Mouse (Mus musculus) liver (tissue): Measurements from ENCODE around the gene Dap.

Experiments used
- DNase-seq: peaks from one replicate; pipeline ENCODE4 v3.0.0-alpha.2; 2020; ENCODE audit warnings: mixed read lengths

Gene Dap

DNA sequence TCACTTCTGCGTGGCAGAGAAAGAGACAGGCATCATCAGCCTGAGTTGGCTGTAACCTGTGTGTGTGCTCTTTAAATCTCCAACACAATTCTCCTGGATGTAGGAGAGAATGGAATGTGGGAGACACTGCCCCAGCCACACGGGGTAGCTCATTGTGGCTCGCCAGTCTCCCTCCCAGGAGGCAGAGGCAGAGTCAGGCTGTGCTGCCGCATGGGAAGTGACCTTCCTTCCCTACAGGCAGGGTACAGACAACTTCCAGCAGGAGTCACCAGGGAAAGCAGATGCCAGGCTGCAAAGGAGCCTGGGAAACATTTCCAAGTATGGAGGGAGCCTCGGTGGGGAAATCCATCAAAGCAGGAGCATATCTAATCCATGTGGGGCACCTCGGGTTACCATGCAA lies 81.1 kb downstream of the Dap start:
- DNase-seq: no peak

DNA sequence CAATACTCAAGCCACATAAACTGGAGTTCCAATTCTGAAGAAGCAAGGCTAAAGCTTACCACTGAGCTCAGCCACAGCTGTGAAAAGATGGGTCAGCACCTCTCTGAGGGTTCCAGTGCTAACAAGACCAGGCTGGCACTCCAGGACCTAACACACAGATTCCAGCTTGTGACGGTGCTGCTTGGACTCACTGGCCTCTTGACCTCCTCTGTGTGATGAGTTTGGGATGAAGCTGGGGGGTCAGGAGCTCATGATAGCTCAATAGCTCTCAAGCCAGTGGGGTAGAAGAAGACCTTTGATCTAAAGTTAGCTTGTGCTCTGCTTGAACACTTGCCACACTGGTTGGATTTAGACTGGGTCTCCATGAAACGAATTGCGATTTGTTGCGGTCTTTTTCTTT lies 82.6 kb downstream of the Dap start:
- DNase-seq: no peak

DNA sequence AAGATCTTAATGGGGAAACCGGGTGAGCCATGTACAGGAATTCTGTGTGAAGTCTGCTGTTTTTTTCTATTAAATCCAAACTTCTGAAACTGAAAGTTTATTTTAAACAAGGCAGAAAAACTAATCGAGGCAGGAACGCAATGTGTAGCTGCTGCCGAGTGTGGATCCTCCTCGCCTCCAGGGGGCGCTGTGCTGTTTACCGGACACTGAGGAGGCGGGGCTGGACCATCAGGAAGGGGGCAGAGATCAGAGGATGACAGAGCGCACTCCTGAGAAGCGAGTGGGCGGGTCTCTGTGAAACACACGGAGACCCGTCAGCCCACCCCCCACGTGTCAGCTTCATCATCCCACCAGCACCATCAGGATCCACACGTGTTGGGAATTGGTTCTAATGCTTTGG lies 85.4 kb downstream of the Dap start:
- no peak for DNase-seq

DNA sequence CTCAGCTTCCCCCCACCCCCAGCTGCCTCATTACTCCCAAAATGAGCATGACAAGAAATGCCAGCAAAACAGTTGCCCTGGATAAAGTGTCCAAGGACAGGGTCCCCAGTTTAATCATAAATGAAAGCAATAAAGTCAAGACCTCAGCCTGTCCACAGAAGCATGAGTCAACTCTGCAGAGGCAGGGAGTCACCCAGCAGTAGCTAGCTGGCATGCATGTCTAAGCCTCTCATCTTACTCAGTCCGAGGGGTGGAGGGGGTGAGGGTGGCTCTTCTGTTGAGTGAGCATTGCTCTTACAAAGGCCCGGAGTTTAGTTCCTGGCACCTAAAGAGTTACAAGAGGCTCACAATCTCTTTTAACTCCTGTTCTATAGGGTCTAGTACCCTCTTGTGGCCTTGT lies 87.9 kb downstream of the Dap start:
- no peak for DNase-seq

DNA sequence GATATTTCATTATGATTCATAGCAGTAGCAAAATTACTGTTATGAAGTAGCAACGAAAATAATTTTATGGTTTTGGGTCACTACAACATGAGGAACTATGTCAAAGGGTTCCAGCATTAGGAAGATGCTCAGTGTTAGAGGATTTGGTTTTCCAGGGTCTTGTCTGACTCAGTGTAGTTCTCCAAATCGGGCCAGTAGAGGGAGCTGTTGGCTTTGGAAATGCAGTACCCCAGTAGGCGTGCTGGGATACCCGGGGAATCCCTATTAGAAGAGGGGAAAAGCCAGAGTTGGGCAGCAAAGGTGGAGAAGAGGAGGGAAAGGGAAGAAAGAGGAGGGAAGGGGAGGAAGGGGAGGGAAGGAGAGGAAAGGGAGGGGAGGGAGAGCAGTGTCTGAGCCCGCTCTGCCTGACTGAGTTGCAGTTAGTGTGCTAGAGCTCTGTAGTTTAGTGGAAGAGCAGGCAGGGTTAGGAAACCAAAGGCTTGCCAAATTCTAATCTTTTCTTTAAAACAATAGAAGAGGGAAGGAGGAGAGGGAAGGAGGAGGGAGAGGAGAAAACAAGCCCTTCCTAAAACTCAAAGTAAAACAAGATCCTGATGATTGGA lies 91.6 kb downstream of the Dap start:
- DNase-seq: peak; percentile 76

DNA sequence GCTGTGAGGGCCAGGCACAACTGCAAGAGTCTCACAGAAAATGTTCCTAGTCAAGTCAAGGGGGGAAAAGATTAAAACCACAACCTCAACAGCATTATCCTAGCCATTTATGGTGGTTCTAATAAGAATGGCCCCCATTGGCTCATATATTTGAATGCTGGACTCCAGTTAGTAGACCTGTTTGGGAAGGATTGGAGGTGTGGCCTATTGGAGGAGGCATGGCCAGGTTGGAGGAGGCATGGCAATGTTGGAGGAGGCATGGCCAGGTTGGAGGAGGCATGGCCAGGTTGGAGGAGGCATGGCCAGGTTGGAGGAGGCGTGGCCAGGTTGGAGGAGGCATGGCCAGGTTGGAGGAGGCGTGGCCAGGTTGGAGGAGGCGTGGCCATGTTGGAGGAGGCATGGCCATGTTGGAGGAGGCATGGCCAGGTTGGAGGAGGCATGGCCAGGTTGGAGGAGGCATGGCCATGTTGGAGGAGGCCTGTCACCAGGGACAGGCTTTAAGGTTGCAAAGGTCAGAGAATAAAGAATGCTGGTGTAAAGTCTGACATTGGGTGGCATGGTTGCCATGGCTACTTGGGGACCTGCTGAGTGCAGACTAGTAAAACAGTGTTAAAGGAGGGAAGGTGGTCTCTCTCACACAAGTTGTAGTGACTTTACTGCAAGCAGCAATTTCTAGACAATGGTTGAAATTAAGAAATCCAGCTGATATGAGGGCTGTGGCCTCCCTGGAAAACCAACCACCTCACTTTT lies 93.1 kb downstream of the Dap start:
- DNase-seq: no peak

DNA sequence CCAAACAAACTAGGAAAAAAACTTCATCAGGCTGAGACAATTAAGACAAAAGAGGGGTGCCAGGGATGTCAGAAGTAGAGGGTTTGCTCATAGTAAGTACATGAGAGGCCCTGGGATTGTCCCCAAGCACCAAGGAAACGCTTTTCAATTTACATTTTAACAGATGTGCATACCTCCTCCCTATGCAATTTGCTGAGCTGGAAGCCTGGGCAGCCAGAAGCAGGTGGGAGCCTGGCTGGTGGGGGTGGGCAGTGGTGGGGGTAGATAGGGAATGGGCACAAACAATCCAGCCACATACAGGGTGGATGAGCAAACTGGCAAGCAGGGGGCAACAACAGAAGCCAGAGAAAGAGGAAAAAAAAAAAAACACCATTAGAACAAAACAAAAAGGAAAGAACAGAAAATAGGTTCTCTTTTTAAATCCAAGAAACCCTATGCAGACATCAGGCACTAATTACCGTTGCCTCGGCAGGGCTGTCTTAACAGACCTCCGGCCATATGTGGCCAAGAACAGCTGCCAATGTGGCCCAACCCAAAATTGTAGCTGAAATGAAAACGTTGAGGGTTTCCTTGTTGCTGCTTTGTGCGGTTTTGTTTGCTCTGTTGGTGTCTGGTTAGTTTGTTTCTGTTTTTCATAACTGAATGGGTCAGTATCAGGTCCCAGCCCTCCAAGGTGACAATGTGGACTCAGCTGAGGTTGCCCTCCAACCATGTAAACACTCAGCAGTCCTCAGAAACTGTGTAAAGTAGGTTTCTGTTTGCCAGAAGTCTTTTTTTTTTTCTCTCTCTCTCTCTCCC lies 94.2 kb downstream of the Dap start:
- no peak for DNase-seq

DNA sequence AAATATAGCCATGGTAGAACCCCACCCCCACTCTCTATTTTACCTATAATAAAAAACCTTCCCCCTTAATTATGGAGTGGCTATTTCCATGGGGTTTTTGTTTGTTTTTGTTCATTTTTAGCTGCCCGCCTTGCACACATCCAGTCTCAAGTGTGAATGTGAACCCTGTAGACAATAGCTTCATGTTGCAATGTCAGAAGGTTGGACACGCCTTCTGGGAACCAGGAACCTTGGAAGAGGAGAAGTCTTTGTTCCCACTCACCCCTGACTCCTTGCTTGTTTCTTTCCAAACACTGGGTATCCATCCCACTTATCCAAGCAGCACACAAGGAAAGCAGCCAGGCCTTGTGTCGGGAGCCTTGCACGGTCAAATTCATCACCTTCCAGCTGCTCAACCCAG lies 94.9 kb downstream of the Dap start:
- no peak for DNase-seq

DNA sequence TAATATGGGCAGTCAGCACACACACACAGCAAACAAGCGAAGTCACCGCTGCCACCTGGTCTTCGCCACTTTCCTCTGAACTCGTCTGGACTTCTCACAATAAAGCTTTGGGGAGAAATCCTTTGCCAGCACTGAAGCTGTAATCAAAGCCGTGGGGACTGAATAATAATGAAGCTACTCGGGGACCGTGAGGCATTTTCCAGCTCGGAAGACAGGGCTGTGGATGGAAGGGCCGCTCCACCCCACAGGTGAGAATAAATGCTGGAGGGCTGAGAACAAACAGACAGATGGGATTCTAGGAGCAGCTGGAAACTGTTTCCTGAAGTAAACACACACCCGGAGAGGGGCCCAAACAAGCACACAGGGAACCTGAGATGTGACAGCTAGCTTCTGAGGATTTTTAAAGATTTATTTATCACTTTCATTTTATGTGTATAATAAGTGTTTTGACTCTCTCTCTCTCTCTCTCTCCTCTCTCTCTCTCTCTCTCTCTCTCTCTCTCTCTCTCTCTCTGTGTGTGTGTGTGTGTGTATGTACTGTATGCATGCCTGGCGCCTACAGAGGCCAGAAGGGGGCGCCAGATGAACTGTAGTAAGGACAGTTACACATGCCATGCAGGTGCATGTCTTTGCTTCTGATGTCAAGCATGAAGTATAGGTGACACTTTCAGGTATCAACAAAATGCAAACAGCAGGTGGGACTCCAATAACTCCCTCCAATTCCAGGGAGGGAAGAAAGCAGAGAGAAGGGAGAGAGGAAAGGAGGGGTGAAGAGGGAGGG lies 96.7 kb downstream of the Dap start:
- DNase-seq: no peak

DNA sequence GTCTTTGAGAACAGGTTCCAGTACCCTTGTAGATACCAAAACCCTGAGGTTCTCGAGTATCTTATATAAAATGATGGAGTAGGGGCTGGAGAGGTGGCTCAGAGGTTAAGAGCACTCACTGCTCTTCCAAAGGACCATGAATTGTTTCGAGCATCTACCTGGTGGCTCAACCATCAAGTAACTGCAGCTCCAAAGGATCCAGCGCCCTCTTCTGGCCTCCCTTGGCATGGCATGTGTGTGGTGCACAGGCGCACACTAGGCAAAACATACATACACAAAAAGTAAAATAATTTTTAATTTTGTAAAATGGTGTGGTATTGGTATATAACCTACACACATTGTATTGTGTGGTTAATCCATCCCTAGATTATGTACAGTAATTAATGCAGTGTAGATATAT lies 99.6 kb downstream of the Dap start:
- DNase-seq: peak; percentile 19
